Mouse (Mus musculus): ENCODE measurements around the gene Sirt6. TPM values are rescaled to one million over a fixed set of nuclear protein-coding genes. Genes with fewer than 3 reads are reported as not detected.
"Not testable (repeated sequence)": the region's sequence is repeated elsewhere in the genome, so short reads cannot be mapped to it uniquely, and the experiment has no call there.

Sirt6 gene
- polyA plus RNA-seq, 1 experiment from 2014 or later = 39.9 TPM

DNA sequence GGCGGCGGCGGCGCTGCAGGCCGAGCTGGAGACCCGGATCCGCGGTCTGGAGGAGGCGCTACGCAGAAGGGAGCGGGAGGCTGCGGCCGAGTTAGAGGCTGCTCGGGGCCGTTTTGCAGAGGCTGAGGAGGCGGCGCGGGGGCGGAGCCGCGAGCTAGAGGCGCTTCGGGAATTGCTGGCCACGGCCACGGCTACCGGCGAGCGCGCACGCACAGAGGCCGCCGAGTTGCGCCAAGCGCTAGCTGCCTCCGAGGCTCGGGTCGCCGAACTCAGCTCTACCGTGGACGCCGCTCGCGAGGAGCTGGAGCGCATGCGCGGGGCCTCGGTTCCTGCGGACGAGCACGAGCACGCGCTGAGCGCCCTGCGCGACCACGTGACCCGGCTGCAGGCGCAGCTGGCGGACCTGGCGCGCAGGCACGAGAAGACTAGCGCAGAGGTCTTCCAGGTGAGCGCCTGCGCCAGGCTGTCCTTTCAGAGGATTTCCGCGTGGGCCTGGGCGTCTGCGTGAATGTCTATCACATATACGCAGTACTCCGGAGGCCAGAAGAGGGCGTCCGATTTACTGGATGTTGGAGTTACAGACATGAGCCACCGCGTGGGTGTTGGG lies 16.0 kb upstream of the Sirt6 start:
- Histone ChIP-seq H3K9me3 (ENCODE audit: control insufficient read depth, low read length) (no peaks in the 10 kb centered on the region), H3K36me3 (ENCODE audit: control insufficient read depth, insufficient read depth, low read length) (no peaks in the 10 kb centered on the region; the same call in 1 of the 2 replicates), H3K4me3 (ENCODE audit: low read length) (peak overlapping the region; percentile 71), H3K27ac (ENCODE audit: low read depth, low read length) (peak overlapping the region; percentile 97), H3K9ac (ENCODE audit: low read depth, low read length) (peak overlapping the region; percentile 92), H3K4me2 (replicated peaks; ENCODE audit: low read depth, low read length) (peak overlapping the region; percentile 88), H3K27me3 (ENCODE audit: control insufficient read depth, insufficient read depth, low read length) (no peaks in the 10 kb centered on the region), H3K4me1 (ENCODE audit: control insufficient read depth, insufficient read depth, low read length) (peaks cover 9% of the 10 kb centered on the region)
- peak; percentile 91 for ATAC-seq (ENCODE audit: low FRiP score, low TSS enrichment)
- WGBS = 1% methylated on average over 75 of the region's 75 CpGs

DNA sequence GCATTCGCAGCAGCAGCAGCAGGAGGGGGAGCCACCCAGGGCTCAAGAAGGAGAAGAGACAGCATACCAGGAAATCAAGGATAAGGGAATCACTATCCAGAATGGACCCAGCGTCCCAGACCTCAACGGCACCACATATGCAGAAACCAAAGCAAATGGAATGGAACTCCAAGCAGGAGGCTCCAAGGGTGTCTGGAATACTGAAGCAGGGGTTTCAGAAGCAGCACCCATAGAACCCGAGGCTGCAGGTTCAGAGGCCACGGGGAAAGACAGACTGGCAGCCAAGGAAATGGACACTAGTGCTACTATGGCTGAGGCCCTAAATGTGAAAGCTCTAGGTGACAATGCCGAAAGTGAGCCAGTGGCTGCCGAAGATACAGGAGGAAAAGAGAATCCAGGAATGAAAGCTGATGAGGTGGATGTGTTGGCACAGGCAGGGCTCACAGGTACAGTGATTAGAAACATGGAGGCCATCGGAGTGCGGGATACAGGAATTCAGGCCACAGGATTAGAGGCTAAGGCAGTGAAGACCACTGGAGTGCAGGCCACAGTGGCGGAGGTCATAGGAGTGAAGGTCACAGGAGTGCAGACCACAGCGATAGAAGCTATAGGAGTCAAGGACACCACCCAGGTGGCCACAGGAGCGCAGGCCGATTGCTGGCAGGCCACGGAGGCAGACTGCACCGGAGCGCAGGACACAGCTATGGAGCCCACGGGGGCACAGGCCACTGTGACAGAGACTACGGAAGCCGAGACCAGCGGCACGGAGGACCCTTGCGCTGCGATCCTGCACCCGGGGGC lies 15.3 kb upstream of the Sirt6 start:
- no peaks in the 10 kb centered on the region for H3K9me3 ChIP-seq (ENCODE audit: control insufficient read depth, low read length)
- H3K27ac ChIP-seq (ENCODE audit: low read depth, low read length) = peak overlapping the region; percentile 97
- peak overlapping the region; percentile 92 for H3K9ac ChIP-seq (ENCODE audit: low read depth, low read length)
- no peaks in the 10 kb centered on the region; the same call in 1 of the 2 replicates for H3K36me3 ChIP-seq (ENCODE audit: control insufficient read depth, insufficient read depth, low read length)
- no peaks in the 10 kb centered on the region for H3K27me3 ChIP-seq (ENCODE audit: control insufficient read depth, insufficient read depth, low read length)
- WGBS = 20% methylated on average over 24 of the region's 24 CpGs
- peak overlapping the region; percentile 71 for H3K4me3 ChIP-seq (ENCODE audit: low read length)
- peak overlapping the region; percentile 88 for H3K4me2 ChIP-seq (replicated peaks; ENCODE audit: low read depth, low read length)
- H3K4me1 ChIP-seq (ENCODE audit: control insufficient read depth, insufficient read depth, low read length) = peaks cover 9% of the 10 kb centered on the region
- peak; percentile 37 for ATAC-seq (ENCODE audit: low FRiP score, low TSS enrichment)

DNA sequence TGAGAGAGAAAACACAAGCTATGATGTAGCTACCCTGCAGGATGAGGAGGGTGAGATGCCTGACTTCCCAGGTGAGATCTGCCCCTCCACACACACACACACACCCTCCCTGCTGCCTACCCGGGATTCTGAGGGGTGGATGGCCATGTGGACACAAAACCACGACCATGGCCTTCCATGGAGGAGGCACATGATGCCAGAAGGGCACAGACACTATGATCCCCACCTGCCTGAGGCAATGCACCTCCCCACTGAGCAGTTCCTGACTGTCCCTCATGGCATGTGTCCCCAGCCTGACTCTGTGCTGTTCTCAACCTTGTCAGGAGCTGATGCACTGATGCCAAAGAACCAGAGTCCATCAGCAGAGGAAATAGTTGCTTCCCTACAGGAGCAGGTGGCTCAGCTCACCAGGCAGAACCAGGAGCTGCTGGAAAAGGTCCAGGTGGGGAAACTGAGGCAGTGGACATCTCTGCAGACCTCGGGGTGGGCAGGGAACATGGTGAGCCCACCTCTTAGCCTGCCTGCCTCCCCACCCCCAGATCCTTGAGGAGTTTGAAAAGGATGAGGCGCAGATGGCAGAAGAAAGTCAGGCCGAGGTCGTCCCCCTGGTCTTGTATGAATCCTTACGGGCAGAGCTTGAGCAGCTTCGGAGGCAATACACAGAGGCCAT lies 14.5 kb upstream of the Sirt6 start:
- H3K9me3 ChIP-seq (ENCODE audit: control insufficient read depth, low read length) = no peaks in the 10 kb centered on the region
- H3K27me3 ChIP-seq (ENCODE audit: control insufficient read depth, insufficient read depth, low read length) = no peaks in the 10 kb centered on the region
- H3K4me2 ChIP-seq (replicated peaks; ENCODE audit: low read depth, low read length) = peak overlapping the region; percentile 88
- peaks cover 9% of the 10 kb centered on the region for H3K4me1 ChIP-seq (ENCODE audit: control insufficient read depth, insufficient read depth, low read length)
- H3K9ac ChIP-seq (ENCODE audit: low read depth, low read length) = peak overlapping the region; percentile 92; the same call in 1 of the 2 replicates
- 80% methylated on average over 8 of the region's 8 CpGs for WGBS
- no peak for ATAC-seq (ENCODE audit: low FRiP score, low TSS enrichment)
- no peaks in the 10 kb centered on the region; the same call in 1 of the 2 replicates for H3K36me3 ChIP-seq (ENCODE audit: control insufficient read depth, insufficient read depth, low read length)
- H3K4me3 ChIP-seq (ENCODE audit: low read length) = peak overlapping the region; percentile 71; the same call in 1 of the 2 replicates
- peak overlapping the region; percentile 97; the same call in 1 of the 2 replicates for H3K27ac ChIP-seq (ENCODE audit: low read depth, low read length)

DNA sequence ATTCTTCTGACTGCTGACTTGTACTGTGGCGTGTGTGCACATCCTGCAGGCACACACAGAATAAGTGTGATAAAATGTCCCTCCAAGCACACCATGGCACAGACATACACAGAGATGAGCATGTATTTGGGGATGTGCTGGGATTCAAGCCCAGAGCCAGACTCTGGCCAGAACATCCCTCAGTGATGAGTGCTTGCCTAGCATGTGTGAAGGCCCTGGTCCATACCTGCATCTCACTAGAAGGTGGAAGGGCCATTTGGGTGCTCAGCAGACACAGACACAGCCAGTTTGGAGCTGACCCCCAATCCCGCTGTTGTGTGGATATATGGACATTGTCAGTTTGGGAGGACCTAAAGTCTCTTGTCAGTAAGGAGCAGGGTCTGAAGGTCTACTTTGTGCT lies 14.0 kb upstream of the Sirt6 start:
- no peak for ATAC-seq (ENCODE audit: low FRiP score, low TSS enrichment)
- H3K4me3 ChIP-seq (ENCODE audit: low read length) = no peak overlapping the region
- WGBS = 91% methylated on average over 2 of the region's 2 CpGs
- H3K9ac ChIP-seq (ENCODE audit: low read depth, low read length) = no peak overlapping the region
- no peak overlapping the region for H3K27ac ChIP-seq (ENCODE audit: low read depth, low read length)
- H3K36me3 ChIP-seq (ENCODE audit: control insufficient read depth, insufficient read depth, low read length) = no peaks in the 10 kb centered on the region
- H3K9me3 ChIP-seq (ENCODE audit: control insufficient read depth, low read length) = no peaks in the 10 kb centered on the region
- peaks cover 9% of the 10 kb centered on the region for H3K4me1 ChIP-seq (ENCODE audit: control insufficient read depth, insufficient read depth, low read length)
- no peak overlapping the region for H3K4me2 ChIP-seq (replicated peaks; ENCODE audit: low read depth, low read length)
- no peaks in the 10 kb centered on the region for H3K27me3 ChIP-seq (ENCODE audit: control insufficient read depth, insufficient read depth, low read length)

DNA sequence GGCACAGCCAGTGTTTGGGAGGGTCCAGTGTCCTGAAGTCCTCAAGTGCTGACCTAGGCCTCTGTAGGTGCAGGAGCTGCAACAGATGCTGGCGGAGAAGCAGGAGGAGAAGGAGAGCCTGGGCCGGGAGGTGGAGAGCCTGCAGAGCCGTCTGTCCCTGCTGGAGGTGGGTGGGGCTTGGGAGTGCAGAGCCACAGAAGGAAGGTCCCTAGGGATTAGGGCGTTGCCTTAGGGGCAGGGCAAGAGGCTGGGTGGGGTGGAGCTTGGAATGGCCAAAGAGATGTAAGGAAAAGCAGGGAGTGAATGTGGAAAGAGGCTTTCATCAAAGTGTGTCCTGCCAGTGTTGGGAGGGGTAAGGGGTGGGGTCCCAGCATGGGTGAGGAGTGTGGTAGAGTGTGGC lies 13.2 kb upstream of the Sirt6 start:
- not testable (repeated sequence) for H3K36me3 ChIP-seq (ENCODE audit: control insufficient read depth, insufficient read depth, low read length); H3K27me3 ChIP-seq (ENCODE audit: control insufficient read depth, insufficient read depth, low read length); ATAC-seq (ENCODE audit: low FRiP score, low TSS enrichment); H3K4me3 ChIP-seq (ENCODE audit: low read length); H3K4me2 ChIP-seq (replicated peaks; ENCODE audit: low read depth, low read length); H3K4me1 ChIP-seq (ENCODE audit: control insufficient read depth, insufficient read depth, low read length); H3K9me3 ChIP-seq (ENCODE audit: control insufficient read depth, low read length); H3K9ac ChIP-seq (ENCODE audit: low read depth, low read length); H3K27ac ChIP-seq (ENCODE audit: low read depth, low read length)
- WGBS = 47% methylated on average over 4 of the region's 4 CpGs

DNA sequence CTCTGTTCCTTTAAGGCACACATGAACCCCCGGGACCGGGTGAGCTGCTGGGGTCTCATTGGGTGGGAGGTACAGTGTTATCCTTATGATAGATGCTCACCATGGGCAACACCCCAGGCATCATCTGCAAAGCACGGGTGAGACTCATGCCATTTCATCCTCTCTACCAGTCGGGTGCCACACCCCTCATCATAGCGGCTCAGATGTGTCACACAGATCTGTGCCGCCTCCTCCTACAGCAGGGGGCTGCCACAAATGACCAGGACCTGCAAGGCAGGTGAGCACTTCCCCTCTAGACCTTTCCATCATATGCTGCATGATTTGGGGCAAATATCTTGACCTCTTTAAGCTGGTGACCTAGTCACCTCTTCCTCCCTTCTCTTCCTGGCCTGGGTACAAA lies 10.5 kb upstream of the Sirt6 start:
- no peak for ATAC-seq (ENCODE audit: low FRiP score, low TSS enrichment)
- no peaks in the 10 kb centered on the region for H3K9me3 ChIP-seq (ENCODE audit: control insufficient read depth, low read length)
- H3K36me3 ChIP-seq (ENCODE audit: control insufficient read depth, insufficient read depth, low read length) = no peaks in the 10 kb centered on the region
- no peaks in the 10 kb centered on the region for H3K27me3 ChIP-seq (ENCODE audit: control insufficient read depth, insufficient read depth, low read length)
- H3K9ac ChIP-seq (ENCODE audit: low read depth, low read length) = no peak overlapping the region
- no peak overlapping the region for H3K4me2 ChIP-seq (replicated peaks; ENCODE audit: low read depth, low read length)
- no peak overlapping the region for H3K4me3 ChIP-seq (ENCODE audit: low read length)
- peaks cover 14% of the 10 kb centered on the region for H3K4me1 ChIP-seq (ENCODE audit: control insufficient read depth, insufficient read depth, low read length)
- H3K27ac ChIP-seq (ENCODE audit: low read depth, low read length) = no peak overlapping the region
- WGBS = 75% methylated on average over 6 of the region's 6 CpGs

GRCm38 (mm10) chr10:81636338-81636737 lies 8.7 kb upstream of the Sirt6 start:
- Histone ChIP-seq H3K9me3 (ENCODE audit: control insufficient read depth, low read length) (no peaks in the 10 kb centered on the region), H3K27ac (ENCODE audit: low read depth, low read length) (no peak overlapping the region), H3K36me3 (ENCODE audit: control insufficient read depth, insufficient read depth, low read length) (no peaks in the 10 kb centered on the region), H3K27me3 (ENCODE audit: control insufficient read depth, insufficient read depth, low read length) (no peaks in the 10 kb centered on the region), H3K4me1 (ENCODE audit: control insufficient read depth, insufficient read depth, low read length) (peaks cover 5% of the 10 kb centered on the region; the same call in 1 of the 2 replicates), H3K4me2 (replicated peaks; ENCODE audit: low read depth, low read length) (no peak overlapping the region), H3K9ac (ENCODE audit: low read depth, low read length) (no peak overlapping the region), H3K4me3 (ENCODE audit: low read length) (no peak overlapping the region)
- WGBS = 17% methylated on average over 8 of the region's 8 CpGs
- no peak for ATAC-seq (ENCODE audit: low FRiP score, low TSS enrichment)

DNA sequence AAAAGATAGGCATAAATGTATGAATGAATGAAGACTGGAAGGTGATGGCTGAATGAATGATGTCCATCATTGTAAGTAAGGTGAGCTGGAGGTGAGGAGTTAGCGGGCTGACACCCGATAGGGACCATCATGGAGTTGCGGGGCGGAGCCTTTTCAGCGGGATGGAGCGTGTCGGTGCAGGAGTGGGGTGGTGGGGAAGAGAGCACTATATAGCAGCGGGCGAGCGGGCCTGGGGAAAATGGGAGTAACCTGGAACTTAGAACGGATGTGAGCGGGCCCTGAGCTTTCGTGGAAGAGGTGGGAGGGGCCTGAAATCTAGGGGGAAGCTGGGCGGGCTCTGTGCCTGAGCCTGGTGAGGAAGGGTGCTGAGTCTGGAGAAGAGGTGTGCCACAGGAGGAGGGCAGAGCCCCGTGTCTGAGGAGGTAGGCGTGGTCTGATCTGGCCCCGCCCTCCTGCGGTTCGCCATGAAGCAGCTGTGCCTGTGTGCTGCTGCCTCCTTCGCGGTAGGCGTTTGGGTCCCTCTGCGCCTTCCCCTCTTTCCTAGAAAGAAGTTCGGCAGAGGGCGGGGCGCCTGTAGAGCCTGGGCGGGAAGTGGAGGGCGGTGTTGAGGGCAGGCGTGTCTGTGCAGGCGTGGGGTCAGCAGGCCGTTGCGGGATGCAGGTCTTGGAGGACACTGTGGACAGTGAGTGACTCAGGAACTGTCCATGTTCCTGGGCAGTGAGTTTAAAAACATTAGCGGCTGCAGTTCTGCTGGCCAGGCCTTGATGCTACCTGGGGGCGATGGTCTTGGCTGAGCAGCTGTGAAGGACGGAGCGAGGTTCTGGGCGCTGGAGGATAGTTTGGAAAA lies 5.9 kb upstream of the Sirt6 start:
- Histone ChIP-seq H3K36me3 (ENCODE audit: control insufficient read depth, insufficient read depth, low read length) (no peaks in the 10 kb centered on the region), H3K27me3 (ENCODE audit: control insufficient read depth, insufficient read depth, low read length) (no peaks in the 10 kb centered on the region), H3K4me1 (ENCODE audit: control insufficient read depth, insufficient read depth, low read length) (peaks cover 5% of the 10 kb centered on the region; the same call in 1 of the 2 replicates), H3K4me3 (ENCODE audit: low read length) (peak overlapping the region; percentile 52), H3K4me2 (replicated peaks; ENCODE audit: low read depth, low read length) (peak overlapping the region; percentile 70), H3K27ac (ENCODE audit: low read depth, low read length) (peak overlapping the region; percentile 73), H3K9ac (ENCODE audit: low read depth, low read length) (peak overlapping the region; percentile 59), H3K9me3 (ENCODE audit: control insufficient read depth, low read length) (no peaks in the 10 kb centered on the region)
- 2% methylated on average over 37 of the region's 37 CpGs for WGBS
- ATAC-seq (ENCODE audit: low FRiP score, low TSS enrichment) = peak; percentile 92
